Mouse (Mus musculus): ENCODE results near the gene Fam83e.

The Fam83e gene

GRCm38 (mm10) chr7:45695098-45695497 lies 25.9 kb upstream of the Fam83e start:
- CTCF ChIA-PET = interaction anchor here in 3 of 4 experiments (0.5 to 3.6 kb wide), 4 partner anchors 12 to 246 kb away, joined by 3 to 18 read pairs (median 8); partner anchors contain the start of gene Ntn5 (in 2 of the 3)
- POLR2A ChIA-PET = interaction anchor here in 3 of 4 experiments (0.6 to 3.3 kb wide), 12 partner anchors 9 to 96 kb away, joined by 3 to 27 read pairs (median 4); partner anchors contain the start of genes Dbp (in 2 of the 3), Sphk2 (in 2 of the 3), Fam83e (in 1 of the 3) and Fut2 (in 1 of the 3)

DNA sequence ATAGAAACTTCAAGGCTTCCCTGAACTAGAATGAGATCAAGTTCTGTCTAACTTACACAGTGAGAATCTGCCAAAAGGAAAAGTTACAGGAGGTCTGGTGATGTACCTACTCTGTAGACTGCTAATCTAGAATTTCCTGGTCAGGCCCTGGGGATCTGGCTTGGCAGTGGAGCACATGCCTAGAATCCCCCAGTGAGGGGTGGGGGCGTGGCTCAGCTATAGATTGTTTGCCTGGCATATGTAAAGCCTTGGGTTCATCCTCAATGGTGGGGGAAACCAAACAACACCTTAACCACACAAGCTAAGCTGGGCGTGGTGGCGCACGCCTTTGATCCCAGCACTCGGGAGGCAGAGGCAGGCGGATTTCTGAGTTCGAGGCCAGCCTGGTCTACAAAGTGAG lies 23.1 kb upstream of the Fam83e start:
- ChIA-PET POLR2A (interaction anchor here in 3 of 4 experiments (0.6 to 14.6 kb wide), 6 partner anchors 18 to 184 kb away, joined by 3 to 640 read pairs (median 5); partner anchors contain the start of genes Fam83e (in 2 of the 3), Rpl18 (in 2 of the 3), Sphk2 (in 2 of the 3) and Spaca4 (in 1 of the 3)), CTCF (interaction anchor here in 1 of 4 experiments (0.6 to 1.5 kb wide), 2 partner anchors 15 to 152 kb away, joined by 3 to 7 read pairs; no protein-coding TSS in a partner anchor)

GRCm38 (mm10) chr7:45699523-45700141 lies 21.4 kb upstream of the Fam83e start, which contains the start of gene Car11:
Gene Car11 (plus strand): TSS chr7:45699843.
- POLR2A ChIA-PET = interaction anchor here in 3 of 4 experiments (0.5 to 14.6 kb wide), 26 partner anchors 9 to 498 kb away, joined by 3 to 640 read pairs (median 6); partner anchors contain the start of genes Fam83e (in 3 of the 3), Rpl18 (in 2 of the 3), Sphk2 (in 2 of the 3) and Bax (in 1 of the 3)

GRCm38 (mm10) chr7:45700301-45701015 lies 20.6 kb upstream of the Fam83e start:
- ChIA-PET CTCF (interaction anchor here in 3 of 4 experiments (0.7 to 3.6 kb wide), 9 partner anchors 17 to 358 kb away, joined by 3 to 29 read pairs (median 4); partner anchors contain the start of genes Gys1 (in 2 of the 3) and Ntn5 (in 2 of the 3)), POLR2A (interaction anchor here in 3 of 4 experiments (0.6 to 14.6 kb wide), 50 partner anchors 8 to 571 kb away, joined by 3 to 640 read pairs (median 4); partner anchors contain the start of genes Fam83e (in 3 of the 3), Rpl18 (in 3 of the 3), Sphk2 (in 3 of the 3) and Ntn5 (in 2 of the 3))

More at GRCm38 (mm10) chr7:45699523-45700141, 21.4 kb upstream of the Fam83e start, which contains the start of gene Car11:
- CTCF ChIA-PET = interaction anchor here (0.6 to 3.6 kb wide), 10 partner anchors 17 to 1141 kb away, joined by 3 to 29 read pairs (median 4); partner anchors contain the start of genes Gys1 (in 2 of the 4), Ntn5 (in 2 of the 4) and Lmtk3 (in 1 of the 4)

GRCm38 (mm10) chr7:45701072-45701471 lies 19.9 kb upstream of the Fam83e start:
- CTCF ChIA-PET = interaction anchor here in 3 of 4 experiments (0.9 to 3.6 kb wide), 8 partner anchors 18 to 267 kb away, joined by 3 to 29 read pairs (median 5); partner anchors contain the start of genes Gys1 (in 2 of the 3) and Ntn5 (in 2 of the 3)
- POLR2A ChIA-PET = interaction anchor here (0.6 to 14.6 kb wide), 48 partner anchors 8 to 572 kb away, joined by 3 to 640 read pairs (median 4); partner anchors contain the start of genes Rpl18 (in 4 of the 4), Fam83e (in 3 of the 4), Sphk2 (in 3 of the 4) and Ftl1 (in 2 of the 4)

DNA sequence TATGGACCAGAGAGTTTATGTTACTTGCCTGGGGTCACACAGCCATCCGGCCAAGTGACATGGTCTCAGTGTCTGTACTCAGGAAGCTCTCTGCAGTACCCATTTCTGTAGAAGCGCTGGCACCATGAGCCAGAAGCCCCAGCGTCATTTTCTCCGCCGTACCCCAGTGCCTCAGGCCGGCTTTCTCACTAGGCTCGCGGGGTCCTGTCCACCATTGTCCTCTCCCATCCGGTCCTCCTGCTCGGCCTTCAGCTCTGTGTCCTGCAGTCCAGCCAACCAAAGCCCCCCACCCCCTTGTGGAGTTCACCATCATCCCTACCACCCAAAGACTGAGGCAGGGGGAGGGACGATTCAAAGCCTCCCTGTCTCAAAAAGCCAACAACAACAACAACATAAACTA lies 19.4 kb upstream of the Fam83e start:
- POLR2A ChIA-PET = interaction anchor here (0.7 to 14.6 kb wide), 34 partner anchors 8 to 572 kb away, joined by 3 to 640 read pairs (median 4); partner anchors contain the start of genes Rpl18 (in 4 of the 4), Fam83e (in 3 of the 4), Ntn5 (in 2 of the 4) and Sphk2 (in 2 of the 4)
- CTCF ChIA-PET = interaction anchor here in 3 of 4 experiments (0.7 to 3.6 kb wide), 4 partner anchors 19 to 267 kb away, joined by 4 to 29 read pairs (median 6); partner anchors contain the start of genes Ntn5 (in 2 of the 3) and Gys1 (in 1 of the 3)

DNA sequence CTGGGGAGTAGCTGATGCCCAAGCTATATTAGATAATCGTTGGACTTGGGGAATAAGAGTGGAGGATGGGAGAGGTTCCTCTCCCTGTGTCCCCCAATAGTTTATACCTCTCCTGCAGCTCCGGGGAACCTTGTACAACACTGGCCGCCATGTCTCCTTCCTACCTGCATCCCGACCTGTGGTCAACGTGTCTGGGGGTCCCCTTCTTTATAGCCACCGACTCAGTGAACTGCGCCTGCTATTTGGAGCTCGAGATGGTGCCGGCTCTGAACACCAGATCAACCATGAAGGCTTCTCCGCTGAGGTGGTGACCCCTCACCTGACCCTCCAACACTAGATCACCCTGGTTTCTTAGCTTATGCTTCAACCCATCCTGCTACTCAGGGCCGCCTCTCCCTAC lies 18.7 kb upstream of the Fam83e start:
- POLR2A ChIA-PET = interaction anchor here in 3 of 4 experiments (0.7 to 14.6 kb wide), 12 partner anchors 8 to 236 kb away, joined by 3 to 640 read pairs (median 4); partner anchors contain the start of genes Rpl18 (in 3 of the 3), Fam83e (in 2 of the 3), Sphk2 (in 2 of the 3) and Bax (in 1 of the 3)
- CTCF ChIA-PET = interaction anchor here in 3 of 4 experiments (0.7 to 3.6 kb wide), 3 partner anchors 19 to 268 kb away, joined by 4 to 29 read pairs (median 4); partner anchors contain the start of genes Gys1 (in 1 of the 3) and Ntn5 (in 1 of the 3)

- ChIA-PET CTCF (interaction anchor here in 3 of 4 experiments (0.6 to 3.6 kb wide), 4 partner anchors 20 to 426 kb away, joined by 3 to 29 read pairs (median 4); partner anchors contain the start of gene Ntn5 (in 1 of the 3)), POLR2A (interaction anchor here in 3 of 4 experiments (0.6 to 14.6 kb wide), 13 partner anchors 8 to 194 kb away, joined by 3 to 640 read pairs (median 8); partner anchors contain the start of genes Fam83e (in 2 of the 3), Rpl18 (in 2 of the 3), Sec1 (in 2 of the 3) and Sphk2 (in 2 of the 3))
Measured at GRCm38 (mm10) chr7:45702809-45703520, 18.0 kb upstream of the Fam83e start.

GRCm38 (mm10) chr7:45703521-45704033 lies 17.4 kb upstream of the Fam83e start:
- ChIA-PET POLR2A (interaction anchor here (0.6 to 14.6 kb wide), 20 partner anchors 9 to 238 kb away, joined by 3 to 640 read pairs (median 6); partner anchors contain the start of genes Fam83e (in 4 of the 4), Sphk2 (in 4 of the 4), Rpl18 (in 3 of the 4) and Sec1 (in 2 of the 4)), CTCF (interaction anchor here in 3 of 4 experiments (0.6 to 1.3 kb wide), 5 partner anchors 21 to 427 kb away, joined by 3 to 5 read pairs (median 3); partner anchors contain the start of gene Bax (in 1 of the 3))

DNA sequence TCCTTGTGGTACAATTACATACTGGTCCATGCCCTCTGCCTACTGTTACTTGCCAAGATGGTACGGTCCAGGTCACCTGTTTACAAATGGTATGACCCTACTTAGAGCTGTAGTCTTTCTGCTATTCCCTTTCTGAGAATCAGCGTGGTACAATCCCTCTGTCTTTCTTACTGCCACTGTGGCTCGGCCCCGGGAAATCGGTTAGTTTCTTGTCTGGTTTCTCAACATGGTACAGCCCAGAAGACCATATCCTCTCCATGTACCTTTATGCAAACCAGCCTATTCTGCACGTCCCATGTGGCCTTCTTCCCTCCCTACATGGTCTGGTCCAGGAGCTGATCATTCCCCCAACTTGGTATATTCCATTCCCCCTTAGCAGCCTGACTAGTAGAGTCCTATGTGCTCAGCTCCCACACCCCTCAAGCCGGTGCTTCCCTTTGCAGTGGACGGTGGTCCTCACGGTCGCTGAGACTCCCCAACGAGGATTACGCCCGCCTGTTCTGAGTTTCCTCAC lies 16.9 kb upstream of the Fam83e start:
- POLR2A ChIA-PET = interaction anchor here (0.6 to 14.6 kb wide), 26 partner anchors 9 to 242 kb away, joined by 3 to 640 read pairs (median 5); partner anchors contain the start of genes Fam83e (in 4 of the 4), Sphk2 (in 4 of the 4), Rpl18 (in 3 of the 4) and Sec1 (in 2 of the 4)
- CTCF ChIA-PET = interaction anchor here in 1 of 4 experiments (0.6 to 1.3 kb wide), 3 partner anchors 22 to 237 kb away, joined by 3 read pairs; partner anchors contain the start of gene Bax

- ChIA-PET CTCF (interaction anchor here in 2 of 4 experiments (0.5 to 1.3 kb wide), 3 partner anchors 16 to 168 kb away, joined by 3 to 13 read pairs (median 3); partner anchors contain the start of gene Fam83e (in 1 of the 2)), POLR2A (interaction anchor here (0.6 to 14.6 kb wide), 32 partner anchors 10 to 475 kb away, joined by 3 to 640 read pairs (median 5); partner anchors contain the start of genes Fam83e (in 4 of the 4), Rpl18 (in 4 of the 4), Sphk2 (in 4 of the 4) and Sec1 (in 2 of the 4))
Measured at GRCm38 (mm10) chr7:45704730-45705442, 16.1 kb upstream of the Fam83e start, which contains the start of gene Dbp. Gene Dbp (plus strand): TSS chr7:45705088.

GRCm38 (mm10) chr7:45705443-45705864 lies 15.6 kb upstream of the Fam83e start:
- ChIA-PET CTCF (interaction anchor here in 2 of 4 experiments (0.5 to 1.2 kb wide), 3 partner anchors 15 to 168 kb away, joined by 3 to 13 read pairs (median 3); partner anchors contain the start of gene Fam83e (in 1 of the 2)), POLR2A (interaction anchor here (0.5 to 14.6 kb wide), 28 partner anchors 10 to 476 kb away, joined by 3 to 640 read pairs (median 5); partner anchors contain the start of genes Fam83e (in 4 of the 4), Rpl18 (in 4 of the 4), Sphk2 (in 4 of the 4) and Sec1 (in 2 of the 4))

DNA sequence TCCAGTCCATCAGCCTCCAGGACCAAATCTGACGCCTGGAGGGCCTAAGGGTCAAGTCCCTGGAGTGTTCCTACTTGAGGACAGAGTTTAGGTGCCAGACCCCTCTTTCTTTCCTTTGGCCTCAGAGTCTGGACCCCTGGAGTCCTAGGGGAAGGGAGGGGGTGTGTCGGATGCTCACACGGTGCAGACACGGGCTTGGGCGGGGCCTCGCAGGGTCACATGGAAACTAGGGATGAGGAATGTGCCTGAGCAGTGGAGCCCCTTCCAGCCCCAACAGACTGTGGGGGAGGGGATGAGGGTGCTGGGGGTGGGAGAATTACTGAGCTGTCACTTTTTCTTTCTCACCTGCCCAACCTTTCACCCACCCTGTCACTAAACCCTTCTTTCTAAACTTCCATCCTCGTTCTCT lies 15.1 kb upstream of the Fam83e start:
- CTCF ChIA-PET = interaction anchor here in 1 of 4 experiments (0.5 to 1.2 kb wide), 2 partner anchors 15 to 67 kb away, joined by 3 read pairs; partner anchors contain the start of gene Fam83e
- POLR2A ChIA-PET = interaction anchor here (0.5 to 14.6 kb wide), 22 partner anchors 11 to 884 kb away, joined by 3 to 640 read pairs (median 5); partner anchors contain the start of genes Fam83e (in 4 of the 4), Sphk2 (in 4 of the 4), Rpl18 (in 2 of the 4) and Ftl1 (in 1 of the 4)

GRCm38 (mm10) chr7:45706721-45707241 lies 14.2 kb upstream of the Fam83e start:
- CTCF ChIA-PET = interaction anchor here in 2 of 4 experiments (0.6 to 2.6 kb wide), 6 partner anchors 14 to 95 kb away, joined by 3 to 10 read pairs (median 4); partner anchors contain the start of gene Fam83e (in 1 of the 2)

More at GRCm38 (mm10) chr7:45706721-45707241, 14.2 kb upstream of the Fam83e start:
- POLR2A ChIA-PET = interaction anchor here (0.6 to 14.6 kb wide), 39 partner anchors 12 to 409 kb away, joined by 3 to 640 read pairs (median 7); partner anchors contain the start of genes Fam83e (in 4 of the 4), Sphk2 (in 4 of the 4), Ftl1 (in 2 of the 4) and Kdelr1 (in 2 of the 4)
